Mouse (Mus musculus): ENCODE measurements around the gene Gm3952. TPM values are rescaled to one million over a fixed set of nuclear protein-coding genes. Genes with fewer than 3 reads are reported as not detected.
A peak's percentile ranks its signal among the peaks of the same experiment; 100 is the strongest.

Gene Gm3952
- polyA plus RNA-seq (2012): not detected in 2 replicates

GRCm38 (mm10) chr8:128798594-128798993 lies at the start of gene Gm3952:
Gene Gm3952 (minus strand): TSS chr8:128798694.
- TF ChIP-seq GATA1 (IDR thresholded peaks at IDR 0.05; ENCODE audit: low read length): no peak

- no peak for TF ChIP-seq GATA1 (IDR thresholded peaks at IDR 0.05; ENCODE audit: low read length)
These were observed 45.3 kb upstream of the Gm3952 start for GRCm38 (mm10) chr8:128843749-128844148.

- no peak for TF ChIP-seq GATA1 (IDR thresholded peaks at IDR 0.05; ENCODE audit: low read length)
These were observed 14.0 kb upstream of the Gm3952 start for GRCm38 (mm10) chr8:128812521-128812920.

GRCm38 (mm10) chr8:128735692-128736091 lies 62.8 kb downstream of the Gm3952 start:
- TF ChIP-seq GATA1 (IDR thresholded peaks at IDR 0.05; ENCODE audit: low read length): no peak

GRCm38 (mm10) chr8:128734118-128734517 lies 64.4 kb downstream of the Gm3952 start:
- no peak for TF ChIP-seq GATA1 (IDR thresholded peaks at IDR 0.05; ENCODE audit: low read length)

GRCm38 (mm10) chr8:128732254-128732653 lies 66.2 kb downstream of the Gm3952 start:
- TF ChIP-seq GATA1 (IDR thresholded peaks at IDR 0.05; ENCODE audit: low read length): no peak

- no peak for TF ChIP-seq GATA1 (IDR thresholded peaks at IDR 0.05; ENCODE audit: low read length)
These were observed 71.3 kb downstream of the Gm3952 start for GRCm38 (mm10) chr8:128727213-128727612.

- TF ChIP-seq GATA1 (IDR thresholded peaks at IDR 0.05; ENCODE audit: low read length): no peak
These were observed 73.7 kb downstream of the Gm3952 start for GRCm38 (mm10) chr8:128724819-128725218.

GRCm38 (mm10) chr8:128716184-128716583 lies 82.3 kb downstream of the Gm3952 start:
- no peak for TF ChIP-seq GATA1 (IDR thresholded peaks at IDR 0.05; ENCODE audit: low read length)

GRCm38 (mm10) chr8:128709261-128709660 lies 89.2 kb downstream of the Gm3952 start:
- no peak for TF ChIP-seq GATA1 (IDR thresholded peaks at IDR 0.05; ENCODE audit: low read length)

- TF ChIP-seq GATA1 (IDR thresholded peaks at IDR 0.05; ENCODE audit: low read length): no peak
These were observed 93.7 kb downstream of the Gm3952 start for GRCm38 (mm10) chr8:128704836-128705235.

- no peak for TF ChIP-seq GATA1 (IDR thresholded peaks at IDR 0.05; ENCODE audit: low read length)
These were observed 94.1 kb downstream of the Gm3952 start for GRCm38 (mm10) chr8:128704376-128704775.

GRCm38 (mm10) chr8:128697945-128698344 lies 100.5 kb downstream of the Gm3952 start:
- TF ChIP-seq GATA1 (IDR thresholded peaks at IDR 0.05; ENCODE audit: low read length): no peak

- peak; percentile 83 for TF ChIP-seq GATA1 (IDR thresholded peaks at IDR 0.05; ENCODE audit: low read length)
These were observed 101.6 kb downstream of the Gm3952 start for GRCm38 (mm10) chr8:128696701-128697397.

Other genes starting within 250 kb of the Gm3952 start
- 73.7 and 95.4 TPM in 2 replicates for gene Itgb1, start 113.0 kb downstream of the Gm3952 start, polyA plus RNA-seq (2012)